Mouse (Mus musculus) ES-Bruce4 (cell line): ENCODE measurements around the gene Dcbld2.

ENCODE experiments used
- CTCF ChIP-seq: IDR thresholded peaks from one replicate; pipeline ENCODE4 v1.8.1; 2011; ENCODE audit warnings: low read depth, low read length
- EP300 ChIP-seq: IDR thresholded peaks from 2 replicates; pipeline ENCODE4 v1.6.1; 2011; ENCODE audit warnings: low read depth, low read length; ENCODE audit not compliant: insufficient read depth
- POLR2A ChIP-seq: IDR thresholded peaks from one replicate; pipeline ENCODE4 v1.8.1; 2011; ENCODE audit warnings: low read length; ENCODE audit not compliant: insufficient read depth

- TF ChIP-seq CTCF (no peak), POLR2A (no peak), EP300 (no peak)
Measured at GRCm38 (mm10) chr16:58414801-58415200, 6.6 kb downstream of the Dcbld2 start.
